9 mouse cellular contexts compared by ENCODE assay signal in the genomic region with DNA sequence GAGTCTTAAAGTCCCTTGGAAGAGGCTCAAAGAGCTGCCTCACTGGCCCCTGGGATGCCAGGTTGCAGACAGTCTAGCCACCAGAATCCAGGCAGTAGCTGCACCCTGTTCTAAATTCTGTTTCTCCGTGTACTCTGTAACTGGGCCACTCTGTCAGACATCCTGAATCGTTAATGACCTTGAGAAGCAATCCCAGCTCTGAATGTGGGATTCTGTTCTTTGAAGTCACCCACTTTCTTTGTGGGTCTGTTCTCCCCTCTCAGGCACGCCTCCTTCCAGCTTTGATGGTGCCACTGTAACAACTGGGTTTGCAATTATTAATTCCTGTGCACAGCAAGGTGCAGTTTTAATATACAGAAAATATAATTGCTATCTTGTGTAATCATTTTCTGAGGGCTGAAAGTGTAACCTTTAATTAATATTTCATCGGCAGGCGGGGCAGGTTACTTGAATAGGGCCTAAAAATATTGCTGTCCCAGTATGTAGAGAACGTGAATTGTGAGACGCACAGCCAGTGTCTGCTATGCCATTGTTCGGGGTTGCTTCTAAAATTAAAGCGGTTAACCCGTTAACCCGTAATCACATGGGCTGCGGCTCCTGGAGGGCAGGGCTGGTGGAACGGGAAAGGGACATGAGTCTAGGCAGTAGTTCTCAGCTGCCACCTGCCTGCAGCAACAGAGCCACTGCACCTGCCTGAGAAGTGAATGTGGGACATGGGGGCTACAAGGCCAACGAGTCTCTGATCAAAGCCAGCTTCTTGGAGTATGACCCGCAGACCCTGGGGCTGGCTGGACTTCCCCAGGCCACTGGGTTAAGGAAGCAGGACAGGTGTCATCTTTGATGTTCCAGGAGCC.
DNase-seq lines count a peak whose midpoint lies in the region; ATAC-seq and TF ChIP-seq lines count a peak whose summit lies in the region.
"Had no signal": no experiment of that assay in that cellular context is flagged by ENCODE, and none has a peak within 500 bp of the region (broad histone marks: within the 10 kb centered on the region; RNA-seq: fewer than 3 reads in every experiment).

No protein-coding gene starts in this region.

- H3K9me3 ChIP-seq in liver, embryonic 16.5 days (replicated peaks; ENCODE audit: control insufficient read depth, low read length), result no peaks in the 10 kb centered on the region

- DNase-seq in layer of hippocampus, adult 2 months (ENCODE audit: low spot score in 2 of 2), result peak in 1 of 2 experiments; percentile 34
- no peak for DNase-seq in layer of hippocampus, postnatal 10 days (ENCODE audit: low spot score in 2 of 2)
- peak; percentile 38 to 60 for DNase-seq in heart, adult 9 months (ENCODE audit: low spot score in 2 of 2)
- no peak for DNase-seq in gastrocnemius, postnatal 36 days
- no peak for DNase-seq in urinary bladder, postnatal 36 days (ENCODE audit: low spot score in 2 of 2)
- DNase-seq: lung, postnatal 36 days; thymus, adult 2 months had no signal

- no peak overlapping the region for H3K4me3 ChIP-seq in layer of hippocampus, adult 2 months
- no peak overlapping the region for H3K4me3 ChIP-seq in brown adipose tissue, adult 24 weeks (ENCODE audit: insufficient read depth, low read depth, low read length)
- no peak overlapping the region for H3K4me3 ChIP-seq in liver, embryonic 16.5 days (ENCODE audit: low read depth, low read length)

- 0 out of 2 replicates have a peak, but pooled peaks have one; percentile 40 for ATAC-seq in liver, embryonic 16.5 days (ENCODE audit: low read depth)

- H3K9ac ChIP-seq in liver, embryonic 16.5 days (ENCODE audit: low read depth, low read length), result no peak overlapping the region

- H3K36me3 ChIP-seq in liver, embryonic 16.5 days (ENCODE audit: control insufficient read depth, insufficient read depth), result no peaks in the 10 kb centered on the region

- intact Hi-C loops in gastrocnemius, postnatal 36 days (cut with DNase I), result no loop called here

- whole genome bisulfite sequencing in liver, embryonic 16.5 days (ENCODE audit: insufficient replicate concordance), result 62% methylated on average over 15 of the region's 15 CpGs

- no peaks in the 10 kb centered on the region for H3K27me3 ChIP-seq in liver, embryonic 16.5 days (ENCODE audit: control insufficient read depth, insufficient read depth, low read depth, low read length)

- peak; percentile 49 for TF ChIP-seq CTCF in layer of hippocampus, adult 2 months (conservative IDR thresholded peaks at IDR 0.05)

- peaks cover 40% of the 10 kb centered on the region for H3K4me1 ChIP-seq in brown adipose tissue, adult 24 weeks (ENCODE audit: control insufficient read depth, insufficient read depth, insufficient read length, low read length)
- peaks cover 9% of the 10 kb centered on the region for H3K4me1 ChIP-seq in liver, embryonic 16.5 days (ENCODE audit: control insufficient read depth, low read depth, low read length)

- peak overlapping the region; percentile 75 for H3K27ac ChIP-seq in layer of hippocampus, adult 2 months
- 0 out of 2 replicates have a peak overlapping the region, but pooled peaks have one; percentile 3 for H3K27ac ChIP-seq in brown adipose tissue, adult 24 weeks (replicated peaks; ENCODE audit: low read depth, low read length)
- H3K27ac ChIP-seq in liver, embryonic 16.5 days (ENCODE audit: low read length), result 0 out of 2 replicates have a peak overlapping the region, but pooled peaks have one; percentile 16

- H3K4me2 ChIP-seq in liver, embryonic 16.5 days (ENCODE audit: low read depth, low read length), result no peak overlapping the region

Comparison
In these comparisons a context has a peak if more than half of its experiments do, and no peak if none do; other contexts are left out.
1. DNase-seq: peak in heart, adult 9 months (2 of 2); none in layer of hippocampus, postnatal 10 days (0 of 2), gastrocnemius, postnatal 36 days (0 of 2) and urinary bladder, postnatal 36 days (0 of 2).
2. H3K27ac ChIP-seq: peak in every context shown above with its lines; median percentile 75 in layer of hippocampus, adult 2 months; 16 in liver, embryonic 16.5 days; 3 in brown adipose tissue, adult 24 weeks.